Mouse (Mus musculus) spleen, adult 12 weeks (tissue): Measurements from ENCODE around the gene Rbm47.

Experiments
- DNase-seq: peaks from one replicate; pipeline ENCODE4 v3.0.0; 2022; ENCODE audit warnings: low spot score

Rbm47 gene

DNA sequence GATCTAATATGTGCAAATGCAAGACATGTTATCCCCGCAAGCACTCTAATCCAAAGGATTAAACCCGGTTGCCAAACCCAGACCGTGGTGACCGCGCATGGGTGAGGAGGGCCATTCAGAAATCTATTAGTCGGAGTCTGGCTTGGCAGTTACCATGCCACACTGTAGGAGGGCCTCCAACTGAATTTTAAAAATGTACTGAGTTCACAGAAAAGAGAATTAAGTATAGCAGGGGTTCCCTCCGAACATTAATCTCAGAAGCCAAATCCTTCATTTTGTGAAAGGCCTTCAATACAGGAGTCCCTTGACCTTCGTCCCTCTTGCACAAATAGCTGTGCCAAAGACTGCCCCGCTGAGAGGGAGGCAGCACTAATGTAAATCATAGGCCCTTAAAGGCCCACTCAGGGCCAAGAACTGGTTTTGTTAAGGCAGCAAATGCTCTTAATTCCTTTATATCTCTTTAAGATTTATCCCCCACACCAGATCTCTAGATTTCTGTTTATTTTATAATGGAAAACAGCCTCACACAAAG is 16.4 kb downstream of the Rbm47 start:
- no peak for DNase-seq

DNA sequence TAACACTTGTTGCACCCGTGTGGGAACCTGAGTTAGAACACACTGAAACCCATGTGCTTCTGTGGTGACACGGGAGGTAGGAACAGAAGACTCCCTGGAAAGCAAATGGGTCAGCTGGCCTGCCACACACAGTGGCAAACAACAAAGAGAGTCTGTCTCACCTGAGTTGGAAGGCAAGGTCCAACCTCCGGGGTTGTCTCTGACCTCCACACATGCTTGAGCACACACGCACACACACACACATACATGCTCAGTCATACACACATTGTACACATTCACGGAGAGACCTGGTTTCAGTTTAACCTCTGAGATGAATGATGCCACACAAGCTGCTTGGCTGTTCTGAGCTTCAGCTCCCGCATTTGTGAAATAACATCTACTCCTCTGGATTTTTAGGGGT is 18.3 kb downstream of the Rbm47 start:
- no peak for DNase-seq

DNA sequence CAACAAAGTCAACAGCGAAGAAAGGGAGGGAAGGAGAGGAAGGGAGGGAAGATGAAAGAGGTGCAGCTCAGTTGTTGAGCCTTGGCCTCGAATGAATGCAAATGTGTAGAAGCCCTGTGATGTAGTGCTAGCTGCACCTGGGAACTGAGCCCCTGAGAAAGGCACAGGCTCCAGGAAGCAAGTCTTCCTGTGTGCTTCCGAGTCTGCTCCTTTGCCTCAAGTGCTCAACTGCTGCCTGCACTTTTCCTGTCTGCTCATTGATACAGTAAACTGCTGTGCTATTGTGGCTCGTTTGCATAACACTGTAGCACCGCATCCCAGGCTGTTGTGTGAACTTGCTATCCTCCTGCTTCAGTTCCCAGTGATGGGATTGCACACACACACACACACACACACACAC is 19.4 kb downstream of the Rbm47 start:
- DNase-seq, result no peak

DNA sequence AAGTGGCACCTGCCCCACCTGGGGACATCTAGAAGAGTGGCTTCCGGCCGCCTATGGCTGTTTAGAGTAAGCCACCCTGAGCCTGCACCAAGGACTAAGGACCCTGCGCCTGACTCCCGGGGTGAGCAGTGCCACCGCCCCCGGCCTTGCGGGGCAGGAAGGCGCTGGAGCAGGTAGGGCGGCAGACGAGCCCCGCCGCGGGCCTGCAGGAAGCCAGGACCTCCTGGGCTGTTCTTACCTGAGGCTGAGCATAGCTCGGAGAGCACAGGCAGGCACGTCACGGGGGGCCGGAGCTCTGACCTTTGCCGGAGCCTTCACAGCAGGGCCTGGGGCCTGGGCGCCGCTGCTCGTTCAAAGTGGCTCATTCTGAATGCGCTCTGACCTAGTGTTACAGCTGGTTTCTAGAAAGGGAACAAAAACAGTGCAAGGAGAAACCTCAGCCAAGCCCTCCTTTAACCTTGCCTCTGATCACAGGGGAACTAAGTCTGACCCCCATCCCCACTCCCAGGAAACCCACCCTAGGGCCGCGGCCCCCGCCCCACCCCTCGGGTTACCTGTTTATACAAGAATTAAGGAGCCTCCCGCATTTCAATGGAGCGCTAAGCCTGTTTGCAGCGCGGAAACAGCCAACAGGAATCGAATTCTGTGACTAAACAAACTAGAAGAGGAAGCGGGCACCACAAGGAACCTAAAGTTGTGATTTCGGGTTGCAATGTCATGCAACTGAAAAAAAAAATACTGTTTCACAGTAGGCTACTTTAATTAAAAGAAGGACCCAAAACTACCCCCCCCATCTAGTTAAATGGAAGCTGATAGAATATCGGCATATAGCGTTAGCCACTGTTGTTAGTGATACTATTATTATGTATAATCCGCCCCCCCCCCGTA is 21.4 kb downstream of the Rbm47 start:
- DNase-seq, result peak; percentile 19

DNA sequence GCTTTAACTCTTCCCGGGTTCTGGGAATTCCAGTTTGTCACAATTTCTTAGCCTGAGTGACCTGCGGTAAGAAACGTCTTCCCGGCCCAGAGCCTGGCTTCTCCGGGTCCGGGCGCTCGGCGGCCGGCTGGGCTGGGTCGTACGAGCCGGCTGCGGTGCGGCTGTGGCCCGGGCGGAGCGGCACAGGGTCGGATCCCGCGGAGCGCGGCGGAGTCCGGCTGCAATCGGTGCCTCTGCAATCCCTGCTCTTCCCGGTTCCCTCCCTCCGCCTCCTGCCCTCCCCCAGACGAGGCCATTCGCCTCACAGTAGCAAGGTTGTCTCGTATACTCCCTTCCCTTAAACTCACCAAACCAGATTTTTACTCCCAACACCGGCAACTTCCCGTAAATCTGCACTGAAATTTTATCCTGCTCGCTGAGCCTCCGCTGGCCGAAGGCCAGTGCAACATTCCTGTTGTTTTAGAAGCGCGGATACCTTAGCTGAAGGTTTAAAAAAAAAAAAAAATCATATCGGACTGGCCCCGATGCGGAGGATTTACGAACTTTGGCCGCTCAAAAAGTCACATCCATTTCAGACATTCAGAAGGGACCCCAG is 22.1 kb downstream of the Rbm47 start:
- no peak for DNase-seq

GRCm38 (mm10) chr5:66150106-66150705 is 22.7 kb downstream of the Rbm47 start:
- DNase-seq, result no peak

GRCm38 (mm10) chr5:66149571-66149970 is 23.3 kb downstream of the Rbm47 start:
- no peak for DNase-seq

- no peak for DNase-seq
Observed at GRCm38 (mm10) chr5:66149111-66149510, 23.8 kb downstream of the Rbm47 start.

DNA sequence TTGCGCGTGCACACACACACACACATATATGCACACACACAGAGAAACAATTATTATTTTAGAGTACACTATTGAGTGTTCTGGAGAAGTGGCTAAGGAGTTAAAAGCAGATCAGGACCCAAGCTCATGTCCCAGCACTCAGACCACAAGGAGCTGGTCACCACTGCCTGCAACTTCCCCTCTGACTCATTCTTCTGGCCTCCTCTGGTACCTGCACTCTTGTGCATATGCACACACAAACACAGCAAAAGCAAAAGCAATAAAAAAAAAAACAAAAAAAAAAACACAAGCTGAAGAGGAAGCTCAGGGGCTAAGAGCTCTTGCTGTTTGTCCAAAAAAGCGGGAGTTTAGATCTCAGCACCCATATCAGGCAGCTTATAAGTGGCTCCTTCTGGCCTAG is 25.6 kb downstream of the Rbm47 start:
- no peak for DNase-seq

DNA sequence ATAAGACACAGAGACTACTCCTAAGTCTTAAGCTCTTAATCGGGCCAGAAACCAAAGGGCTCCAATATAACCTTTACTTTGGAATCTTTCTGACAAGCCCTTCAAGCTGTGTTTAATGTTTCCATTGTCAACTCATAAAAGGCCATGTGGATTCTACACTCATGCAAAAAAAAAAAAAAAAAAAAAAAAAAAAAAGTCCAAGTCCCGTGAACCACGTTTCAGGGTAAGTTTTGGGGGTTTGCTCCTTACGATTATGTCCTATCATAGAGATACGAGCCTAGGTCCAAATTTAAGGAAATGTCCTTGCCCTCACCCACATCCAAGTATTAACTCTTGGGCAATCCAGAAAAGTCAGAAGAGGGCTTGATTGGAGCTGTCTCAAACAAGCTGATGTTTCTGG is 27.3 kb downstream of the Rbm47 start:
- DNase-seq, result no peak

GRCm38 (mm10) chr5:66143093-66144032 is 29.6 kb downstream of the Rbm47 start:
- no peak for DNase-seq

GRCm38 (mm10) chr5:66141474-66141873 is 31.4 kb downstream of the Rbm47 start:
- DNase-seq, result no peak

DNA sequence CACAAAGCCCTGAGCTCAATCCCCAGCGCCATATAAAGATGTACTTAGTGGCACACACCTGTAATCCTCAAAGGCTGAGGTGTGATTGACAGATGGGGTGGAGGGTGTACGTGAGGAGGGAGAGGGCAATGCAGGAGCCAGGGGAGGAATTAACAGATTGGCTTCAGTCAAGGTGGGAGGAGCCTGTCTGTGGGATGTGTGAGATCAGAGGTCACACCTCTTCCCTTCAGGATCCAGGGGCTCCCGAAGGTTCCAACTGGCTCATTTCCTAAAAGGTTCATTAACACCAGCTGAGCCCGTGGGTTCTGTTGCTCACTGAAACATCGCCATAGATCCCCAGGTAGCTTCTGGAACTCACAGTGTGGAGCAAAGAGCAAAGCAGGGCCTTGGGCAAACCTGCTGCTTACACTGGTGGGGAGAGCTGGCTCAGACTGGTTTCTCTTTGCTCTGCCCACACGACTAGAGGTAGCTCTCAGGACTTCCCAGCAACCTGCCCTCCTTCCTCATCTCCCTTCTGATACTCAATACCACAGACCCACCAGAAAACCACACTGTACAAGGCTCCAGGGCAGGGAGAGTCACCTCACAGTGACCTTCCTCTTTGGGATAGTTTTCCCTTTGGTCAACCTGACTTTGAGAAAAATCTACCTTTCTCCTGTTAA is 33.2 kb downstream of the Rbm47 start:
- no peak for DNase-seq

DNA sequence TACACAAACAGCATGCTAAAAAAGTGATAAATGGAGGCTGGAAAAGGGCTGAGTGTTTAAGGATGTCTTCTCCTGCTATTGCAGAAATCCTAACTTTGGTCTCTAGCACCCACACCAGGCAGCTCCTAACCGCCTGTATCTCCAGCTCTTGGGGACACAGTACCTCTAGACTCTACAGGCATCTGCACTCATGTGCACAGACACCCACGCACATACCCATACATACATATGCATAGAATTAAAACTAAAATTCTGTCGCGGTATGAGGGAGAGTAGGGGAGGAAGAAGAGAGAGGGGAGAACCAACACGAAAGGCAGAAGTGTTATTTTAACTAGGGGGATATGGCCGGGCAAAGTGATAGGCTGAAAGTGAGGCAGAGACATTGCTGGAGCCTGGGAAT is 33.7 kb downstream of the Rbm47 start:
- DNase-seq, result no peak

DNA sequence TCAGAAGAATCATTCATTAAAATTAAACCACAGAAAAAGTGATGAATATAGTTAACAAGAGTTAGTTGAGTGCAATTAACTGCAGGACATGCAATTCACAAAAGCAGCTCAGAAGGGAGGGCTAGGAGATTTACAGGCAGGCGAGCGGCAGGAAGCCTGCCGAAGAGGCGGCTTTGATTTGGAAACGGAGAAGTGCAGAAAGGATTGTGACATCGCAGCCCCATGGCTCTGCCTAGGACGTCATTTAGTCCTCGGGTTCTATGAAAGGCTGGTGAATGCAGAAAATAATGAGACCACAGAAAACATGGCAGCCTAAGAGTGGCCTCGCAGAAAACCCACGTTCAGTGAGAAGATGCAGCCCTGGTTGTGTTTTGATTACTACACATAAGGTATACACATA is 34.3 kb downstream of the Rbm47 start:
- DNase-seq, result no peak

DNA sequence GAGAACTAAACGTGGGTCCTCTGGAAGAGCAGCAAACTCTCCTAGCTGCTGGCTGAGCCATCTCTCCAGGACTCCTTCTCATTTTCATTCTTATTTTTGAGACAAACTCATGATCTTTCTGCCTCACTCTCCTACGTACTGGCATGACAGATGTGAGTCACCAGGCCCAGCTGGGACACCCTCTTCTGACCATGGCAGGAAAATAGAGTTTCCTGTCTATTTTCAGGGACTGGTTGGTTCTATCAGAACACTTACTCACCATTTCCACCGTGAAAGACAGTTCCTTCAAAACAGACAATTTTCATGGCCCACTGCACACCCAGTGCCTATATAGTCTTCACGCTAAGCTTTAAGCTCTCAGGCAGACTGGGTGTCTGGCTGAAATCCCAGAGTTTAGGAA is 35.7 kb downstream of the Rbm47 start:
- no peak for DNase-seq

- DNase-seq, result no peak
Observed at GRCm38 (mm10) chr5:66135853-66136210, 37.1 kb downstream of the Rbm47 start.

GRCm38 (mm10) chr5:66135161-66135852 is 37.6 kb downstream of the Rbm47 start:
- DNase-seq, result no peak

GRCm38 (mm10) chr5:66134578-66134977 is 38.3 kb downstream of the Rbm47 start:
- no peak for DNase-seq

- no peak for DNase-seq
Observed at GRCm38 (mm10) chr5:66128948-66129347, 44.0 kb downstream of the Rbm47 start.

DNA sequence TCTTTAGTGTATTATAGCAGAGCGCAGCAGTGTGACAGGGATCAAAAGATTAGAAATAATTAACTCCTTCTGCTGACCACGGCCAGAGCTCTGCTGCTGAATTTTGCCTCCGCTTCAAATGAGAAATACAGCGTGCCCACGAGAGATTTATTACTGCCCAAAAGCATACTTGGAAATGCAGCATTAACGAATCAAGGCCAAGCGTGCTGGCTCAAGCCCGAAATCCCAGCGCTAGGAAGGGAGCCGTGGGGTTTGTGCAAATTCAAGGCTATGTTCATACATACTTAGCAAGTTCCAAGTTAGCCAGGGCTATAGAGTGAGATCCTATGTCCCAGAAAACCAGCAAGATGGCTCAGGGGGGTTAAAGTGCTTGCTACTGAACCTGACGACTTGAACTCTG is 47.5 kb downstream of the Rbm47 start:
- DNase-seq, result no peak
